18 mouse cellular contexts compared by ENCODE assay signal in the genomic region with DNA sequence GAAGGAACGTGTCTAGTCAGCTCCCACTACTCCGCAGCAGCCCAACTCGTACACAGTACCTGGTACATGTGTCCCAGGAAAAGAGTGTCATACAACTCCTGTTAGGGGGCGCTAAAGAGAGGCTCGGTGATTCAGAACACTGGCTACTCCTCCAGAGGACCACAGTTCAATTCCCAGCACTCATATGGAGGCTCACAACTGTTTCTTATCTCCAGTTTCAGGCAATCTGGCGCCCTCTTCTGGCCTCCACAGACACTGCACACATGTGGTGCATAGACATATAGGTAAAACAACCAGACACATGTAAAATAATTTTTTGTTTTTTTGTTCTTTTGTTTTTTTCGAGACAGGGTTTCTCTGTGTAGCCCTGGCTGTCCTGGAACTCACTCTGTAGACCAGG. TPM values are rescaled to one million over a fixed set of nuclear protein-coding genes. Genes with fewer than 3 reads are reported as not detected.
DNase-seq lines count a peak whose midpoint lies in the region; ATAC-seq and TF ChIP-seq lines count a peak whose summit lies in the region.
"Had no signal": no experiment of that assay in that cellular context is flagged by ENCODE, and none has a peak within 500 bp of the region (broad histone marks: within the 10 kb centered on the region; RNA-seq: fewer than 3 reads in every experiment).

No protein-coding gene starts in this region.

- TF ChIP-seq CTCF in heart, adult 2 months (IDR thresholded peaks at IDR 0.05), result peak; percentile 22; the same call in 1 of the 2 replicates
- TF ChIP-seq CTCF in liver, postnatal 0 days (IDR thresholded peaks at IDR 0.05; ENCODE audit: low read depth), result peak; percentile 37; the same call in 1 of the 2 replicates
- peak; percentile 44 for TF ChIP-seq CTCF in ES-Bruce4 (IDR thresholded peaks at IDR 0.05; ENCODE audit: low read depth, low read length)

- no peak overlapping the region for H3K27ac ChIP-seq in heart, adult 2 months
- H3K27ac ChIP-seq in liver, postnatal 0 days (ENCODE audit: low read depth), result no peak overlapping the region
- H3K27ac ChIP-seq in liver, embryonic 11.5 days (ENCODE audit: low read depth, low read length), result no peak overlapping the region
- H3K27ac ChIP-seq in ES-Bruce4 (ENCODE audit: insufficient read depth, low read length), result no peak overlapping the region
- H3K27ac ChIP-seq: embryonic facial prominence, embryonic 15.5 days; forebrain, embryonic 13.5 days; hindbrain, embryonic 12.5 days; limb, embryonic 12.5 days; stomach, embryonic 15.5 days had no signal

- H3K4me2 ChIP-seq in liver, postnatal 0 days (ENCODE audit: low read depth, low read length), result no peak overlapping the region
- H3K4me2 ChIP-seq in liver, embryonic 11.5 days, result no peak overlapping the region
- H3K4me2 ChIP-seq: embryonic facial prominence, embryonic 15.5 days; forebrain, embryonic 13.5 days; hindbrain, embryonic 12.5 days; limb, embryonic 12.5 days; stomach, embryonic 15.5 days had no signal

- H3K9me3 ChIP-seq in liver, postnatal 0 days (ENCODE audit: low read length), result 0 out of 2 replicates have a peak, but pooled peaks cover 3% of the 10 kb centered on the region
- H3K9me3 ChIP-seq in liver, embryonic 11.5 days (ENCODE audit: control insufficient read depth, low read length), result no peaks in the 10 kb centered on the region
- no peaks in the 10 kb centered on the region for H3K9me3 ChIP-seq in ES-Bruce4 (replicated peaks; ENCODE audit: control insufficient read depth, insufficient read depth, low read length, poor library complexity, severe bottlenecking)
- H3K9me3 ChIP-seq: embryonic facial prominence, embryonic 15.5 days; hindbrain, embryonic 12.5 days; stomach, embryonic 15.5 days had no signal

- 79% methylated on average over 7 of the region's 7 CpGs for WGBS in heart, adult 2 months
- 79% methylated on average over 7 of the region's 7 CpGs for WGBS in liver, postnatal 0 days (ENCODE audit: insufficient replicate concordance)
- WGBS in liver, embryonic 11.5 days, result 80% methylated on average over 7 of the region's 7 CpGs

- no peaks in the 10 kb centered on the region for H3K4me1 ChIP-seq in heart, adult 2 months (ENCODE audit: control insufficient read depth, insufficient read depth, low read length)
- H3K4me1 ChIP-seq in liver, postnatal 0 days (ENCODE audit: insufficient read depth), result no peaks in the 10 kb centered on the region
- peaks cover 2% of the 10 kb centered on the region for H3K4me1 ChIP-seq in liver, embryonic 11.5 days (replicated peaks; ENCODE audit: control insufficient read depth, insufficient read depth, low read length)
- H3K4me1 ChIP-seq in ES-Bruce4 (ENCODE audit: control insufficient read depth, insufficient read depth, low read length), result no peaks in the 10 kb centered on the region
- H3K4me1 ChIP-seq: embryonic facial prominence, embryonic 15.5 days; forebrain, embryonic 13.5 days; hindbrain, embryonic 12.5 days; limb, embryonic 12.5 days; stomach, embryonic 15.5 days had no signal

- no peak for ATAC-seq in liver, postnatal 0 days
- ATAC-seq in liver, embryonic 11.5 days (replicated peaks; ENCODE audit: low FRiP score), result no peak
- ATAC-seq: forebrain, embryonic 13.5 days had no signal

- H3K4me3 ChIP-seq in heart, adult 2 months, result no peak overlapping the region
- H3K4me3 ChIP-seq in liver, postnatal 0 days (ENCODE audit: low read depth, low read length), result no peak overlapping the region
- H3K4me3 ChIP-seq in liver, embryonic 11.5 days (ENCODE audit: low read depth, low read length), result no peak overlapping the region
- no peak overlapping the region for H3K4me3 ChIP-seq in ES-Bruce4 (ENCODE audit: low read depth, low read length)
- H3K4me3 ChIP-seq: embryonic facial prominence, embryonic 15.5 days; forebrain, embryonic 13.5 days; hindbrain, embryonic 12.5 days; limb, embryonic 12.5 days; stomach, embryonic 15.5 days had no signal

- no peaks in the 10 kb centered on the region for H3K27me3 ChIP-seq in heart, adult 2 months (ENCODE audit: control insufficient read depth, insufficient read depth, low read length)
- H3K27me3 ChIP-seq in liver, postnatal 0 days (ENCODE audit: insufficient read depth, low read length), result no peaks in the 10 kb centered on the region
- no peaks in the 10 kb centered on the region for H3K27me3 ChIP-seq in liver, embryonic 11.5 days (replicated peaks; ENCODE audit: control insufficient read depth, insufficient read depth, low read length)
- no peaks in the 10 kb centered on the region for H3K27me3 ChIP-seq in ES-Bruce4 (ENCODE audit: control insufficient read depth, insufficient read depth, low read length, poor library complexity, severe bottlenecking)
- H3K27me3 ChIP-seq: embryonic facial prominence, embryonic 15.5 days; stomach, embryonic 15.5 days had no signal

- no peak overlapping the region for H3K9ac ChIP-seq in heart, adult 2 months (ENCODE audit: low read depth, low read length)
- no peak overlapping the region for H3K9ac ChIP-seq in liver, postnatal 0 days (replicated peaks)
- no peak overlapping the region for H3K9ac ChIP-seq in liver, embryonic 11.5 days (ENCODE audit: low read depth, low read length)
- no peak overlapping the region for H3K9ac ChIP-seq in ES-Bruce4 (ENCODE audit: low read depth, poor library complexity, severe bottlenecking)
- H3K9ac ChIP-seq: embryonic facial prominence, embryonic 15.5 days; forebrain, embryonic 13.5 days; hindbrain, embryonic 12.5 days; limb, embryonic 12.5 days; stomach, embryonic 15.5 days had no signal

- TF ChIP-seq EP300 in heart, adult 2 months (IDR thresholded peaks at IDR 0.05; ENCODE audit: insufficient read depth, low read depth, low read length), result no peak
- TF ChIP-seq EP300 in liver, postnatal 0 days (IDR thresholded peaks at IDR 0.05; ENCODE audit: low read depth), result no peak
- TF ChIP-seq EP300 in ES-Bruce4 (IDR thresholded peaks at IDR 0.05; ENCODE audit: insufficient read depth, low read depth, low read length), result no peak

- H3K36me3 ChIP-seq in heart, adult 2 months (ENCODE audit: control insufficient read depth, insufficient read depth, low read length), result no peaks in the 10 kb centered on the region
- H3K36me3 ChIP-seq in liver, postnatal 0 days (replicated peaks; ENCODE audit: insufficient read depth, low read length), result no peaks in the 10 kb centered on the region
- peaks cover 3% of the 10 kb centered on the region; the same call in 1 of the 2 replicates for H3K36me3 ChIP-seq in liver, embryonic 11.5 days (ENCODE audit: control insufficient read depth, insufficient read depth, low read length)
- no peaks in the 10 kb centered on the region for H3K36me3 ChIP-seq in ES-Bruce4 (ENCODE audit: control insufficient read depth, insufficient read depth, low read length, poor library complexity, severe bottlenecking)
- H3K36me3 ChIP-seq: hindbrain, embryonic 12.5 days; stomach, embryonic 15.5 days had no signal

- DNase-seq in heart, adult 2 months, result no peak
- no peak for DNase-seq in heart, postnatal 4 days
- DNase-seq in liver, postnatal 0 days, result no peak
- DNase-seq in liver, embryonic 11.5 days (ENCODE audit: low spot score), result no peak
- peak; percentile 37 for DNase-seq in induced T-regulatory cell, adult 2 months (ENCODE audit: low read depth)
- no peak for DNase-seq in cerebellum, adult 18-20 months
- no peak for DNase-seq in cerebellum, adult 9-11 months
- DNase-seq: cerebellum, adult 11-12 months; heart, adult 11 months; kidney, adult 18-20 months; thymus, postnatal 36 days had no signal

- intact Hi-C loops in heart, adult 2 months (cut with DNase I), result no loop called here

- H3K79me2 ChIP-seq in heart, adult 2 months (replicated peaks; ENCODE audit: control insufficient read depth, insufficient read depth, low read length), result no peaks in the 10 kb centered on the region

- TF ChIP-seq POLR2A in heart, adult 2 months (IDR thresholded peaks at IDR 0.05; ENCODE audit: insufficient read depth, low read depth, low read length), result no peak
- no peak for TF ChIP-seq POLR2A in ES-Bruce4 (IDR thresholded peaks at IDR 0.05; ENCODE audit: insufficient read depth, low read length)

RNA-seq across cellular contexts. Expression of gene Kdelr2, which starts 9.5 kb away (rescaled TPM):
- total RNA-seq in heart, adult 2 months (2021), result 10 to 100 TPM; 49.6 to 52.3 TPM
- 50.5 and 76.6 TPM in 2 replicates for polyA plus RNA-seq in heart, adult 2 months (2012; rRNA removed)
- total RNA-seq in heart, postnatal 4 days (2021), result 100 to 1,000 TPM; 118 to 122 TPM
- 146 and 160 TPM in 2 replicates for polyA plus RNA-seq in liver, postnatal 0 days (2015; fragmentation: Nextera tagmentation; extraction: Ambion mirVana)
- polyA plus RNA-seq in liver, embryonic 11.5 days (2014; fragmentation: Nextera tagmentation; extraction: Ambion mirVana), result 233 and 236 TPM in 2 replicates
- 80.1 and 80.4 TPM in 2 replicates for polyA plus RNA-seq in ES-Bruce4 (2011; ENCODE audit: insufficient read depth, insufficient read length, low read depth, missing spikeins)

RNA-seq across cellular contexts. Expression of gene Grid2ip, which starts 37.0 kb away (rescaled TPM):
- not detected for total RNA-seq in heart, adult 2 months (2021)
- polyA plus RNA-seq in heart, adult 2 months (2012; rRNA removed), result not detected in 2 replicates
- total RNA-seq in heart, postnatal 4 days (2021), result under 1 TPM in 1 of 2 experiments, not detected in 1; 0.07 TPM
- not detected in 2 replicates for polyA plus RNA-seq in liver, postnatal 0 days (2015; fragmentation: Nextera tagmentation; extraction: Ambion mirVana)
- polyA plus RNA-seq in liver, embryonic 11.5 days (2014; fragmentation: Nextera tagmentation; extraction: Ambion mirVana), result 0.12 and 0.31 TPM in 2 replicates
- 0.38 and 0.57 TPM in 2 replicates for polyA plus RNA-seq in ES-Bruce4 (2011; ENCODE audit: insufficient read depth, insufficient read length, low read depth, missing spikeins)
- total RNA-seq: neutrophil, adult 5-6 weeks had no signal
